Mouse (Mus musculus) right cerebral cortex, postnatal 36 days (tissue): Measurements from ENCODE around the gene Uqcr10.
"Not testable (repeated sequence)": the region's sequence is repeated elsewhere in the genome, so short reads cannot be mapped to it uniquely, and the experiment has no call there.

Experiments
- DNase-seq, 2 experiments: peaks; one replicate each; pipeline ENCODE4 v3.0.0; 2022; ENCODE audit warnings: low spot score in 2 of 2, mixed read lengths in 1 of 2

The Uqcr10 gene

DNA sequence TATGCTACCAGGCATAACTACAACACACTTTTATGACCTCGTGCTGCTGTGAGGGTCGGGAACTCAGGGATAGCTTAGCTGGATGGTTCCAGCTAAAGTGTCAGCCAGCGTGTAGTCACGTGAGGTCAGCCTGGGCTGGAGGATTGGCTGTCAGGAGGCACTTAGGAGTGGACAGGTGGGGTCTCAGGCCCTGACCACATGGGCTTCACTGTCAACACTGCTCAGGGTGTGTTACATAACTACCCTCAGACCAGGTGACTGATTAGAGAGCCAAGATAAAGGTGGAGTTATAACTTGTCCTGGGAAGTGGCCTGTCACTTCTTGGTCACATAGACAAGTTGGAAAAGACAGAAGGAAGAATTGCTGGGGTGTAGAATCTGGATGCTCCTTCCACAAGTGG lies 11.5 kb upstream of the Uqcr10 start:
- DNase-seq: no peak

GRCm38 (mm10) chr11:4714727-4715126 lies 10.6 kb upstream of the Uqcr10 start:
- no peak for DNase-seq

DNA sequence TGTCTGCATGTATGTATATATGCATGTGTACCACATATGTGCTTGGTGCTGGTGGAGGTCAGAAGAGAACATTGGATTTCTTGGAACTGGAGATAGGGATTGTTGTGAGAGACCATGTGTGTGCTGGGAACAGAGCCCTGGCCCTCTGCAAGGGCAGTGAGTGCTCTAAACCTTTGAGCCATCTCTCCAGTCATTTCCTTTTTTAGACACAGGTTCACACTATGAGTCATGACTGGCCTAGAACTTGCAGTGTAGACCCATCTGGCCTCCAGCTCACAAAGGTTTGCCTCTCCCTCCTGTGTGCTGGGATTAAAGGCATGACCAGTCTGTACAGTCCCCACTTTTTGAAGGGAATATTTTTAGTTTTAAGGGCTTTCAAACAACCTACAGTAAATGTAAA lies 8.7 kb upstream of the Uqcr10 start:
- DNase-seq: no peak

DNA sequence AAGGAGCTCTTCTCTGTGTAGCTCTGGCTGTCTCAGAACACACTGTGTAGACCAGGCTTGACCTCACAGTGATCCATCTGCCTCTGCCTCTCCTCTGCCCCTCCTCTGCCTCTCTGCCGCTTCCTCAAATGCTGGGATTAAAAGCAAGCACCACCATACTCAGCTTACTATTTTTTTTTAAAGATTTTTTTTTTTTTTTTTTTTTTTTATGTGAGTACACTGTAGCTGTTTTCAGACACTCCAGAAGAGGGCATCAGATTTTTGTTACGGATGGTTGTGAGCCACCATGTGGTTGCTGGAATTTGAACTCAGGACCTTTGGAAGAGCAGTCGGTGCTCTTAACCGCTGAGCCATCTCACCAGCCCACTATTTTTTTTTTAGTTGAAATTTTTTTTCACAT lies 6.0 kb upstream of the Uqcr10 start:
- DNase-seq: not testable (repeated sequence)

DNA sequence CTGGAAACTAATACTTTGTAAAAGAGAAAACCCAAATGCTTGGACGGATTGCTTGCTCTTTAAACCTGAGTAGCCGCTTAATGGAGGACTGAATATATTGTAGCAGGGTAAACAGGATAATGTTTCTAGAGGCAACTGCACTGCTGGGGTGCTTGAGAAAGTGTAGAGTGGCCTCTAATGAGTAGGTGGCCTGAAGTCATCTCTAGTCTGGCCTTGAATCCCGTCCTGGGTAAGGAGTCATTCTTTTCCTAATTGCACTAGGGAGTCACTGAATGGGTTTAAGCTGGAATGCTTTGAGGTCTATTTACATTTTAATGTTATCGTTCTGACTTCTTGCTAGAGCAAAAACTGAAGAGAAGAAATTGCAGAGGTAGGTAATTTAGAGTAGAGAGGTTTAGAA lies 1.0 kb upstream of the Uqcr10 start:
- DNase-seq: no peak

DNA sequence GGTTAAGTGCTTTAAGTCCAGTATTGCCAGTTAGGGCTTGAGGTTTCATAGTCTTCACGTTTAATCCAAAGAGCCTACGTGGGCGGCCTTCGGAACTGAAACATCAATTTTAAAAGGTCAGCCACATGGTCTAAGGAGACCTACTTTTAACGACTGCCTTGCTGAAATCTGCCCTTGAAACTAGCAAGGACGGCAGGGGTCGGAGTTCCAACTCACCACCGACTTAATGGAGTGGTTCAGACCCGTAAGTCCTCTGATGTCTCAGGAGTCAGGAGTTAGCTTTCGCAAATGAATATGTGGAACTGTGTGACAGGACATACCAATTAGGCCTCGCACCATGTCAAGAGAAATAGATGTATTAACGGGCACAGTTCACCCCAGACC lies 462 bp downstream of the Uqcr10 start:
- no peak for DNase-seq

DNA sequence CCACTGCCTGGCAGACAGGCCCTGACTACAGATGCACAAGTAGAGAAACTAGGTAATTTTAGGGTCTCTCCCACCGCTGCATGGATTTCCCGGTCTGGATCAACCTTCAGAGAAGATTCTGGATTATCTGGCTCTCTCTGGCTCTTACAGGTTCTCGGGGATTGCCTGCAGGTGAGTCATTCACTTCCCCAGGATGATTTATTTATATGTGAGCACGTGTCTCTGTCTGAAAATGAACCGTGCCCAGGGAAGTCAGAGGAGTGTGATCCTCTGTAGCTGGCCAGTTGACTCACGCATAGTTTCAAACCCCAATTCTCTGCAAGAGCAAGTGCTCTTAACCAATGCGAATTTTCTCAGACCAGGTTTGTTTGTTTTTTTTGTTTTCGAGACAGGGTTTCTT lies 3.4 kb downstream of the Uqcr10 start:
- no peak for DNase-seq

- peak; percentile 39 to 66 for DNase-seq
These were observed 6.8 kb downstream of the Uqcr10 start for GRCm38 (mm10) chr11:4697043-4697983.

DNA sequence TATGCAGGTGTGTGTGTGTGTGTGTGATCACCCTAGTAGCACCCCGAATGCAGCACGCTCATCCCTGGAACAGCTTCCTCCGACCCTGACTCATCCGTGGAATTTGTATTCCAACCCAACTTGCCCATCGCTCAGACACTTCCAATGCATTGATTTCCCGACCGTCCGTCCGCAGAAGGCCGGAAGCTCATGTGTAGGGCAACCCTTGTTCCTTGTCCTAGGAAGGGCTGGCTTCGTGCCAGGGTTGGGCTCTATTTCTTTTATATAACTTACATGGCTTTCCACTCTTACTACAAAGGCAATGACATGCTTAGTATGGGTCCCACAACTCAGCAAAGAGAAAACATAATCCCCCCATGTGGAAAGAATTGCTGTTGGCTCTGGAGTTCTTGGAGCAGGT lies 12.0 kb downstream of the Uqcr10 start:
- no peak for DNase-seq

DNA sequence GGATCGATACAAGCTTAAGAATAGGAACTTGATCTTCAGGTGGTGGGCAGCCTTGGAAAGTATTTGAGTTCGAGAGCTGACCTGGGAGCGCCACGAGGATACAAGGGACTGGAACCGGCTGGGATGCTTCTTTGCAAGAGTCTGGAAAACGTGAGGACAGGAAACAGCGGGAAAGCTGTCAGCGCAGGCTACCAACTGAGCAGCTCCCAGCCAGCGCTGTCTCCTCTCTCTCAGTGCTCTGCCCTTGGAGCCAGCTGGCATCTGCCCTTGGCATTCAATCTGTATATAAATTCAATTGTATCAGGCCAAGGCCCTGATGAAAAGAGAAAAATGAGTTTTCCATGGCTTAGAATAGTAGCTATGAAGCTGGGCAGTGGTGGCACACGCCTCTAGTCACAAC lies 12.9 kb downstream of the Uqcr10 start:
- no peak for DNase-seq

DNA sequence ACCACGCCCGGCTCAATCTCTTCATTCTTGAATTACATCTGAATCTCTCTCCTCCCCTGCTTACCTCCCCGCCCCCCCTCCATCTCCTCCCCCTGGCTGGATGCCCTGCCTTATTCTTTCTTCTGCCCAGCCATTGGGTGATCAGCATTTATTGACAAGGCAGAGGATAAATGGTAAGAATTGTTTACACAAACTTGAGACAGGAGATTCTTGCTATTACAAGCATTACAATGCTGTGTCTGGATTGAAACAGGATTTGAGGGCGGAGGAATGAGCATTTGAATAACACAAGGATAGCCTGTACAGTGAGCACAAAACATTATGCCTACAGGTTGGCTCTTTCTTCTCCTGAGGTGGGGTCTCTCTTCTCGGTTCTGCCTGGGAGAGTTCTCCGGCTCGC lies 13.8 kb downstream of the Uqcr10 start:
- no peak for DNase-seq

GRCm38 (mm10) chr11:4688632-4689380 lies 15.3 kb downstream of the Uqcr10 start:
- DNase-seq: no peak

DNA sequence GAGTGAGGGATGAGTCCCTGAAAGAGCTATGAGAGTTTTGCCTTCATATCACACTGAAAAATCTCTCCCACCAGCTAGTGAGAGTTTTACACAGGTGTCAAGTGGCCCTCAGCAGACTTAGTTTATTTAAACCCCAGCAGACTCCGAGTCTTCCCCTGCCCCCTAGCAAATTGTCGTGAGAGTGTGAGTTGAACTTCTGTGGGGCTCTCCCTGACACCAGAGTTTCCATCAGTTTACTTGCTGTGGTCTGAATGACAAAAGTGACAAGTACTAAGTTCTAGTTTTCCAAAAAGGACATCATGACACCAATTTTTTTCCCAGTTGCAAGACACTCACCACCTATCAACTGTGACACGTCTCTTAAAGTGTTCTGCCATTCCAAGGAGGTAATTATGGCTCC lies 16.3 kb downstream of the Uqcr10 start:
- DNase-seq: no peak

DNA sequence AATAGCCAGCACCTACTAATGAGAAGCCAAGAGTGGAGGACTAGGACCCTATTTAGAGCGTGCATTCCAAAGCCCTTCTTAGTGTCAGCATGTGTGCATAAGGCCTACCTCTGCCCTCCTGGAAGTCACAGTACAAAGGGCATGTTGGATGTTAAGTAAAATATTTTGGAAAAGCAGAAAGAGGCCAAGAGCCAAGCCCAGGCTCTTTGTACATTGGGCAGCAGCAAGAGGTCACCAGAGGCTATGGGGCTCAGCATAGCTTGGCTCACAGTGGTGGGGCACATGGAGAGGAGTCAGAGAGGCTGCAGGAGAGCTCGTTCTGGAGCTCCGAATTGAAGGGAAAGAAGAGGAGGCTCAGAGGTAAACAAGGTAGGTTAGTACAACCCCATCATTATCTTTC lies 17.1 kb downstream of the Uqcr10 start:
- DNase-seq: no peak

DNA sequence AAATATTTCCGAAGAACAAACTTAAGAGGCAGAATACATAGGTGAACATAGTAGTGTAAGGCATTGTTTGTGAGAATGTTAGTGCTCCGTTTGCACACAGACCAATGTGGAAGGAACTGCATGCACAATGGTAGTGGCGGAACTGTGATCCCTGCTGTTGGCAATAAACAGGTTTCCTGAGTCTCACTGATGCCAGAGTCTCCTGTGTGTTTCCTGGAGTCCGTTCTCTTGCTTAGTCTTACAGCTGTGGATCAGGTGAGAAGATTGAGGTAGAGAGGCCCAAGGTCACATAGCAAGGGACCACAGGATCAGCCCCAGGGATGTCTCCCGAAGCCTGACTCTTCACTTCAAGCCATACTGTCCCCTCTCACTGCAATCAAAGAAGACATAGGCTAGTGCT lies 18.6 kb downstream of the Uqcr10 start:
- no peak for DNase-seq

DNA sequence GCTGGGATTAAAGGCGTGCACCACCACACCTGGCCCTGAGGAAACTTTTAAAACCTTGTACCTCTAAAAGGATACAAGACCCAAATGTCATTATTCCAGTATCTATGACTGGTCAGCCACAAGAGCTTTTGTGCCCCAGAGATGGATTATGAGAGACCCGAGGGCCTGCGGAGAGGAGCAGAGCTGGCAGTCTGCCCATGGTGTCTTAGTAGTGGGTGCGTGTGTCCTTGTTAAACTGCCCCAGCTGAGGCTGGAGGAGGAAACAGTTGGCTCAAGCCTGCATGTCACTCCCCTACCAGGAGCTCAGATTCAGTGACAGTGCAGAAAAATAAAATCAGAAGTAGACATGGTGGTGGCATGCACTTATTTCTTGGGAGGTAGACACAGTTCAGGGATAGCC lies 19.1 kb downstream of the Uqcr10 start:
- no peak for DNase-seq

- no peak for DNase-seq
These were observed 20.0 kb downstream of the Uqcr10 start for GRCm38 (mm10) chr11:4684186-4684585.

GRCm38 (mm10) chr11:4683516-4683915 lies 20.6 kb downstream of the Uqcr10 start:
- DNase-seq: no peak

GRCm38 (mm10) chr11:4680126-4680525 lies 24.0 kb downstream of the Uqcr10 start:
- DNase-seq: no peak

- DNase-seq: peak; percentile 44
These were observed 24.7 kb downstream of the Uqcr10 start for GRCm38 (mm10) chr11:4679441-4679832.

DNA sequence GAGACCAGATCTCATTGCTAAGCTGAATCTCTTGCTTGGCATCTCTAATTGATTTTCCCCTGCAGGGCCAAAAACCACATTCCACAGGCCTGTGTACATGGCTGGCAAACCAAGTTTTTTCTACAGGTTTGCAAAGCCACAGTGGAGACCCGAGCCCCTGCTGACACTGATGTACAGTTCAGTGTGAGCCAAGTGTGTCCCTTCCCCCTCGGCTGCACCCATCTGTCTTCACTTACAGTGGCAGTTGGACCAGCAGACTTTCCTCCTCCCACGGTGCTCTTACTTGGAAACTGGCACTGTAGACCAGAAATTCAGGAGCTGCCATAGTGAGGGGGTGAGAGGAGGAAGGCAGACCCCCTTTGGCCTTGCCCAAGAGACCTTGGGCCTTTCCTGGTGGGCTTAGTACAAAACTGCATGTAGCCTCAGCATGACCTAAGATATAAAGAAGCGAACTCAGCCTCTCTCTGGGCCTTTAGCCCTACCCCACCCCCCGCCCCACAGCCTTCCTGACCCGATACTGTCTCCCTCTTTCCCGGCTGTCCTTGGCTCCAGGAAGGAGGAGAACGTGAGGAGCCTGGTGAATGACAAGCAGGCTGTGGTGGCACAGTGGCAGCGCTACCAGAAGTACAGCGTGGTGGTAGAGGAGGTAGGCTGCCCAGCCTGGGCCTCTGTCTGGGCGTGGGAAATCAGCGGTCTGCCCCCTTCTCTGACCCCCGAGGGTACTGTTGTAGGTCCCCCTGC lies 25.3 kb downstream of the Uqcr10 start:
- peak; percentile 65 to 80 for DNase-seq

GRCm38 (mm10) chr11:4677250-4677872 lies 26.8 kb downstream of the Uqcr10 start:
- no peak for DNase-seq
